Mouse (Mus musculus) forebrain, embryonic 16.5 days (tissue): ENCODE measurements at regions not wholly inside any gene's neighbourhood (a gene's known extent, or its start where the extent isn't known, plus 50 kb on each side); places are given as distances from the start of the nearest gene placed in this dataset.

ENCODE experiments used
- ATAC-seq: fragments of 200-750 bp; cut with Nextera tagmentation; 2 replicates; pipeline ENCODE4 v1.8.0; 2017; ENCODE audit warnings: mild to moderate bottlenecking, moderate library complexity
- H3K27ac ChIP-seq: fragments of 300-500 bp; sonication (generic); 2 replicates; pipeline ENCODE4 v1.5.1; 2014; ENCODE audit warnings: low read length, control low read depth
- H3K27me3 ChIP-seq: fragments of 300-500 bp; sonication (generic); replicated peaks from 2 replicates; pipeline ENCODE4 v1.6.1; 2014; ENCODE audit warnings: low read length; ENCODE audit not compliant: control insufficient read depth, insufficient read depth
- H3K36me3 ChIP-seq: fragments of 300-500 bp; sonication (generic); 2 replicates; pipeline ENCODE4 v1.6.1; 2014; ENCODE audit not compliant: control insufficient read depth, insufficient read depth
- H3K4me1 ChIP-seq: fragments of 300-500 bp; sonication (generic); replicated peaks from 2 replicates; pipeline ENCODE4 v1.6.1; 2014; ENCODE audit warnings: low read length; ENCODE audit not compliant: control insufficient read depth, insufficient read depth
- H3K4me2 ChIP-seq: fragments of 300-500 bp; sonication (generic); 2 replicates; pipeline ENCODE4 v1.6.1; 2014; ENCODE audit warnings: mild to moderate bottlenecking, low read length, control low read depth
- H3K4me3 ChIP-seq: fragments of 300-500 bp; sonication (generic); replicated peaks from 2 replicates; pipeline ENCODE4 v1.5.1; 2014; ENCODE audit warnings: mild to moderate bottlenecking, low read length, control low read depth
- H3K9ac ChIP-seq: fragments of 300-500 bp; sonication (generic); replicated peaks from 2 replicates; pipeline ENCODE4 v1.6.1; 2014; ENCODE audit warnings: low read depth, low read length, control low read depth
- H3K9me3 ChIP-seq: fragments of 300-500 bp; sonication (generic); 2 replicates; pipeline ENCODE4 v1.6.1; 2016; ENCODE audit warnings: low read length; ENCODE audit not compliant: control insufficient read depth
- WGBS: fragments of 180-500 bp; shearing (Covaris S2); extraction: QIAGEN DNeasy Blood & Tissue Kit; methylation state at CpG from one replicate; pipeline ENCODE4 v1.1.7; 2014; 5-methylcytosine and 5-hydroxymethylcytosine counted together

- H3K4me2 ChIP-seq, result no peak overlapping the region
- H3K36me3 ChIP-seq, result no peaks in the 10 kb centered on the region
- no peaks in the 10 kb centered on the region for H3K27me3 ChIP-seq
- no peaks in the 10 kb centered on the region for H3K9me3 ChIP-seq
- no peak overlapping the region for H3K27ac ChIP-seq
- ATAC-seq, result no peak
- H3K4me3 ChIP-seq, result no peak overlapping the region
- WGBS, result 81% methylated on average over 4 of the region's 4 CpGs
- H3K9ac ChIP-seq, result no peak overlapping the region
- peaks cover 11% of the 10 kb centered on the region for H3K4me1 ChIP-seq
These were observed 52.1 kb upstream of the Fyn start for GRCm38 (mm10) chr10:39316533-39316932.

DNA sequence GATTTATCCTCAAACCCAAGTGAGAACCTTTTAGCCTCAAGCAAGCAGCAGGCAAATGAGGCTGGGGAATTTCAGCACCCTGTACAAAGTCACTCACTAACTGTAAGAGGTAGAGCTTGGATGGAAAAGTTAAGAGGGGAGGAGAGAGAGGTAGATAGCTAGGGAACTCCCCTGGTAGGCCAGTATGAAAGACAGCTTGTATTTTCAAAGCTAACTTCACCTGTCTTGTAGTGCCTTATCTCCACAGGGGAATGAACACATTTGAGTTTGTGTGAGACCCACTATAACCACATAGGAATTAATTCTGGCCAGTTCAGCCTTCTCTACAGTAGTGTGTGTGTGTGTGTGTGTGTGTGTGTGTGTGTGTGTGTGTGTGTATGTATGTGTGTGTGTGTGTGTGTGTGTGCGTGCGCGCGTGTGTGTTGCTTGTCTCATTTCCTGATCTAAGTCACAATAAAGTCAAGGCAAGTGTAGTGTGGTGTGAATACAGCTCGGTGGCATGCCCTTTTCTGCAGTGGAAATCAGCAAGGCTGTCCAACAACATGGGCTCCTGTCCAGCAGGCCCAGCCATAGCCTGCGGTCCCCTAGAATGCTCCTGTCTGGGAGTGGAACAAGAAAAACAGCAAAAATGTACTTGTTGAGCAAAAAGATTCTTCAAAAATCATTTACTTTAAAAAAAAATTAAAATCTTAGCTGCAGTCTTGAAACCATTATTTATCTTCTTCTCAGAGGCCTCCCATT lies 53.1 kb upstream of the Fyn start:
- no peak for ATAC-seq
- Histone ChIP-seq H3K27me3 (no peaks in the 10 kb centered on the region), H3K36me3 (no peaks in the 10 kb centered on the region), H3K4me2 (no peak overlapping the region), H3K4me3 (no peak overlapping the region), H3K9me3 (no peaks in the 10 kb centered on the region), H3K27ac (no peak overlapping the region), H3K9ac (no peak overlapping the region), H3K4me1 (0 out of 2 replicates have a peak, but pooled peaks cover 2% of the 10 kb centered on the region)
- WGBS, result 81% methylated on average over 6 of the region's 6 CpGs

- ATAC-seq, result no peak
- no peak overlapping the region for H3K4me2 ChIP-seq
- 95% methylated on average over 1 of the region's 1 CpGs for WGBS
- H3K9ac ChIP-seq, result no peak overlapping the region
- H3K27ac ChIP-seq, result no peak overlapping the region
- peaks cover 3% of the 10 kb centered on the region; the same call in 1 of the 2 replicates for H3K4me1 ChIP-seq
- no peaks in the 10 kb centered on the region for H3K9me3 ChIP-seq
- no peaks in the 10 kb centered on the region for H3K36me3 ChIP-seq
- no peaks in the 10 kb centered on the region for H3K27me3 ChIP-seq
- no peak overlapping the region for H3K4me3 ChIP-seq
These were observed 57.2 kb upstream of the Fyn start for GRCm38 (mm10) chr10:39311501-39311900.

- Histone ChIP-seq H3K36me3 (no peaks in the 10 kb centered on the region), H3K4me3 (no peak overlapping the region), H3K9ac (no peak overlapping the region), H3K27ac (no peak overlapping the region), H3K9me3 (no peaks in the 10 kb centered on the region), H3K4me1 (peaks cover 3% of the 10 kb centered on the region; the same call in 1 of the 2 replicates), H3K27me3 (no peaks in the 10 kb centered on the region), H3K4me2 (no peak overlapping the region)
- no peak for ATAC-seq
- WGBS, result 78% methylated on average over 1 of the region's 1 CpGs
These were observed 60.1 kb upstream of the Fyn start for GRCm38 (mm10) chr10:39308535-39308934.

DNA sequence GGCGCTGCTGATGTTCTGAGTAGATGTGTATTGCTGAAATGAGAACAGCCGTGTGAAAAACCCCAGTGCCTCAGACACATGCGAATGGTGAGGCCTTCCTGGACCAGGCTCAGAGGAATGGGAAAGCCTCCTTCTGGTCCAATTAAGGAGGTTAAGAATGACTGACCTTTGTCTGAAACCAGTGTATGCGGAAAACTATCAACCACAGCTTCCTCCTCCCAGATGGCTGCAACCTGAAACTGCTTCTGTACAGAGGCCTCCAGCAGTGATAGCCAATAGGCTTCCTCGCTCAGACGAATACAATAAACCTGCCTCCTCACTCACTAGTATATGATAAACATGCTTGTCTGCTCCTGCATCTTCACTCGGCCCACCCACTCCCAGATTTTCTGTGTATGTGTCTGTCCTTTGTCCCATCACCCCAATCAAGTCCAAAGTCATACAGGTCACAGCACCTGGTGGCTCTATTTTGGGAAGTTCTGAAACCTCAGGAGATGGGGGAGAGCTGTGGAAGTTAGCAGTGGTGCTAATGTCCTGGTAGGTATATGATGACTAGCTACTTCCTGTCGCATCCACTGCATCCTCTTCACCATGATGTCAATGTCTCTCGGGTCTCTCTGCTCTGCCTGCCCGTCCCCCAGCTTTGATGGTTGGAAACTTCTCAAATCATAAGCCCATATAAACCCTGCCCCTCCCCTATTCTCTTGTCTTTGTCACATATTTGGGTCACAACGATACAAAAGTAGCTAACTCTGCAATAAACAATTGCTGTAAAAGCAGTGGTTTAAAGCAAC lies 75.8 kb upstream of the Fyn start:
- H3K27ac ChIP-seq, result no peak overlapping the region
- H3K4me3 ChIP-seq, result no peak overlapping the region
- H3K9me3 ChIP-seq, result no peaks in the 10 kb centered on the region
- WGBS, result 80% methylated on average over 11 of the region's 11 CpGs
- H3K4me1 ChIP-seq, result peaks cover 32% of the 10 kb centered on the region
- H3K27me3 ChIP-seq, result no peaks in the 10 kb centered on the region
- no peak for ATAC-seq
- no peak overlapping the region for H3K9ac ChIP-seq
- no peaks in the 10 kb centered on the region for H3K36me3 ChIP-seq
- no peak overlapping the region for H3K4me2 ChIP-seq

DNA sequence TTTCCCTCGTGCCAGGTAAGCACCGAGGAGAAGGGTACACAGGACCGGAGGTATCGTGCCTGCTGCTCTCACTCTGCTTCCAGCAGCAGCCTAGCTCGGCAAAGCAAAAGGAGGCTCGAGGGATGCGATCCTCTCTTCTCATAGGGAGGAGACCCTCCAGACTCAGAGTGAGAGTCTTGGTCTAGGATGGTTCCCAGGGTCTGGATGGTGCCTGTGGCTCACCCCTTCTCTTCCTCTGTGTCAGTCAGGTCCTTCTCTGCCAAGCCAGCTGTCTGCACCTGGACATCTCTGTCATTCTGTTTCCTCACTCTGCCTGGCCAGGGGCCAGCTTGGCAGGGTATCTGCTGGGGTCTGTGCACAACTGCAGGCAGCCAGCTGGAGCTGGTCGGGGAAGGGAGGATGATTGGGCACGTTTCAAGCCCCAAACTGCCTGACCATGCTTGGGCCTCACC lies 76.9 kb upstream of the Fyn start:
- Histone ChIP-seq H3K36me3 (no peaks in the 10 kb centered on the region), H3K4me2 (no peak overlapping the region), H3K27ac (peak overlapping the region; percentile 75), H3K4me3 (no peak overlapping the region), H3K4me1 (peaks cover 32% of the 10 kb centered on the region), H3K9ac (0 out of 2 replicates have a peak overlapping the region, but pooled peaks have one; percentile 22), H3K9me3 (no peaks in the 10 kb centered on the region), H3K27me3 (no peaks in the 10 kb centered on the region)
- 36% methylated on average over 9 of the region's 9 CpGs for WGBS
- peak; percentile 76 for ATAC-seq

GRCm38 (mm10) chr10:39291134-39291746 lies 77.4 kb upstream of the Fyn start:
- H3K4me3 ChIP-seq, result no peak overlapping the region
- no peaks in the 10 kb centered on the region for H3K36me3 ChIP-seq
- peak; percentile 94 for ATAC-seq
- no peak overlapping the region for H3K4me2 ChIP-seq
- H3K4me1 ChIP-seq, result peaks cover 32% of the 10 kb centered on the region
- no peaks in the 10 kb centered on the region for H3K9me3 ChIP-seq
- 0 out of 2 replicates have a peak overlapping the region, but pooled peaks have one; percentile 22 for H3K9ac ChIP-seq
- WGBS, result 16% methylated on average over 8 of the region's 8 CpGs
- H3K27ac ChIP-seq, result peak overlapping the region; percentile 75
- H3K27me3 ChIP-seq, result no peaks in the 10 kb centered on the region

DNA sequence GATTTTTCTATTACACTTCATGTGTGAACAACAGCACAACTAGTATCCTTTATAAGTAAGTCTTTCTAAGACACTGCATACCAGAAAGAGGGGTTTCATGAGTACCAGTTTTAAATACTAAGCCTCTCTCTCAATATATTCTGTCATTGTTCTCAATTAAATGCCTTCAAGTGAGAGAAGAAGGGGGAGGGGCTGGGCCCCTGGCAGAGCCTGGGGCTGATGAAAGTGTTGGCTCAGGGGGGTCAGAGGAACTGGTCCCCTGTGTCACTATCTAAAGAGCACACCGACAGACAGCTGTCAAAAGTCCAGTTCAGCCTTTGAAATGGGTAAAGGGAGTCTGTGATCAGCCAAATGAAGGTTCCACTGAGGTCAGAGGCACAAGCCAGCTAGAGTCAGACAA lies 78.4 kb upstream of the Fyn start:
- Histone ChIP-seq H3K4me2 (no peak overlapping the region), H3K4me3 (no peak overlapping the region), H3K36me3 (no peaks in the 10 kb centered on the region), H3K4me1 (peaks cover 32% of the 10 kb centered on the region), H3K9me3 (no peaks in the 10 kb centered on the region), H3K27me3 (no peaks in the 10 kb centered on the region), H3K9ac (no peak overlapping the region), H3K27ac (peak overlapping the region; percentile 65)
- 7% methylated on average over 1 of the region's 1 CpGs for WGBS
- 0 out of 2 replicates have a peak, but pooled peaks have one; percentile 7 for ATAC-seq

- no peak for ATAC-seq
- 85% methylated on average over 14 of the region's 14 CpGs for WGBS
- Histone ChIP-seq H3K27ac (no peak overlapping the region), H3K27me3 (no peaks in the 10 kb centered on the region), H3K36me3 (no peaks in the 10 kb centered on the region), H3K4me1 (no peaks in the 10 kb centered on the region), H3K4me3 (no peak overlapping the region), H3K4me2 (no peak overlapping the region), H3K9me3 (0 out of 2 replicates have a peak, but pooled peaks cover 3% of the 10 kb centered on the region), H3K9ac (no peak overlapping the region)
These were observed 88.2 kb upstream of the Fyn start for GRCm38 (mm10) chr10:39280366-39281000.
